Mouse (Mus musculus): ENCODE measurements around the gene Mov10.
"Not testable (repeated sequence)": the region's sequence is repeated elsewhere in the genome, so short reads cannot be mapped to it uniquely, and the experiment has no call there.

Gene Mov10

DNA sequence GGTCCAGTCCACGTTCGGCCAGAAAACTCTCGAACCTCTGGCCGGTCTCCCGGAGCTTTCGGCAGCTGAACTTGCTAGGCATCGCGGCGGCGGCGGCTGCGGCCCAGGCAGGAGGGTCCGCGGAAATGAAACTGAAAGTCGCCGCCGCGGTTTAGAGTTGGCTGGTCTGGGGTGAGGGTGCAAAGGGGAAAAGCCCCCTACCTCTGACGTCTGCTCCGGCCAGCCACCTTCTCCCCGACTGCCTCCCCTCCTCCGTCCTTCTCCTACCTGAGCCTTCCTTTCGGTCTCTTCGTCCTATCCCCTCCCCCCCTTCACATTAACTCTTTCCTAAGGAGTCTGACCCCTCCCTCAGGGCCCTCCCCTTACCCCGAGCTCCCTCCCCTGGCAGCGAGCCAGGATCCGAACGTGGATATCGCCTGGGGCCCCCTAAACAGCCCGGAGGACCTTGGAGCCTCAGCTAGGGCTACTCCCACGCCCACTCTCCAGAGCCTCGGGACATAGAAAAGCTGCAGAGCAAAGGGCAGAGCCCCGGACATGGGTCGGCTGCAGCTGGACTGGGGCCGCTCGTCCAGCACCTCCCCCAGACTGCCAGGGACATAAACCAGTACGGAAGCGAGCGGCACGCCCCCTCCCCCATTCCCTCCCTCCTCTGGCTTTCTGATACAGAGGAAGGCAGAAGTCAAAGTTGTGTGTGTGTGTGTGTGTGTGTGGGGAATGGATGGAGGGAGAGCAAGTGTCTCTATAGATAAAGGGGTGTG lies at the start of gene Mov10:
Gene Mov10, minus strand, starts transcription at position 573 of the 758 bp plus-strand sequence.
- DNase-seq, result peak; percentile 84

DNA sequence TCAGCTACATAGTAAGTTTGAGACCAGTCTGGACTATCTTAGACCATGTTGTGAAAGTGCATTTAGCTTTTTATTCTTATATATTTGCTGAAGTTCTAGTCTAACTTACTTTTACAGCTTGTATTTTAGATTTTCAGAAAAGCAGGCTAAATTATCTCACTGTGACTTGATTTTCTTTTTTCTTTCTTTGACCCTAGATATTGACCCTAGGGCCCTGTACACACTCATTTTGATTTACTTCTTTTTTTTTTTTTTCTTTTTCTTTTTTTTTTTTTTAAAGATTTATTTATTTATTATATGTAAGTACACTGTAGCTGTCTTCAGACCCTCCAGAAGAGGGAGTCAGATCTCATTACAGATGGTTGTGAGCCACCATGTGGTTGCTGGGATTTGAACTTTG lies 48.3 kb upstream of the Mov10 start:
- not testable (repeated sequence) for DNase-seq

GRCm38 (mm10) chr3:104865341-104865788 lies 47.0 kb upstream of the Mov10 start:
- DNase-seq, result no peak

- peak; percentile 89 for DNase-seq
Measured at GRCm38 (mm10) chr3:104864651-104865340, 46.4 kb upstream of the Mov10 start.

DNA sequence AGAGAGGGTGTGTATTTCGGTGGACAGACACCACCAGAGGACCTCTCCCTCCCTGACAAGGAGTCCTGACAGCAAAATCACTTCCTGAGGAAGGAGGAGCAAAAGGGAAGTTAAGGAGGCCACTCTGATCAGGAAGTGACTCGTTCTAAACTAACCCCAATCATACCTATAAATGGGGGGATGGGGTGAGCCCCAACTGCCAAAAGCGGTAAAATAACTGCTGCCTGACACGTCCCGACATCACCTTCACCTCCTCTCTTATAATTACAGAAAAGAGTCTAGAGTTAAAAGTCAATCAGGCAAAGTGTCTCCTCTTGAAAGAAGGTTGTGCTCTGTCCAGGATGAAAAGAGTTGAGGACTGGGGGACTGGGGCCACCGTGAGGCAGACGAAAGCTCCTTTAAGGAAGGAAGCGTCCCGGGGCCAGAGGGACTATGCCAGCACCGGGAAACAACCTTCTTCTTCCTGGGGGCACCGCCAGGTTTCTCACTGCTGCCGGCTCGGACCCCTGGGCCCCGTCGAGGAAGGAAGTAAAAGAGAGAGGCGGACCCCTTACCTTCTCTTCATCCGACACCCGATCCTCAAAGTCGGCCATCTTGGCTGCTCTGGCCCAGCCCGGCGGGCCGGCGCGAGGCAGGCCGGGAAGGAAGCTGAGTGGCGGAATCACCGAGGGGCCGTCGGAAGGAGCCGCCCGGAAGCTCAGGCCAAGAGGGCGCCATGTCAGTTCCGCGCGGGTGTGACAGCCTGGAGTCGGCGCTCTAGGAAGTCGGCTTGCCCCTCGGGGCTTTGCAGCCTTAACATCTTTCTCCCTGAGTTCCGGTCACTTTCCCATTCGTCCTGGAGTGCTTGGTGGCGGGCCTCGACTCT lies 45.7 kb upstream of the Mov10 start, which contains the start of the genes St7l and Capza1:
Gene St7l, plus strand, starts transcription at position 220 of the 865 bp plus-strand sequence.
Gene Capza1, minus strand, starts transcription at position 720 of the 865 bp plus-strand sequence.
- peak; percentile 90 for DNase-seq

GRCm38 (mm10) chr3:104858560-104858959 lies 40.2 kb upstream of the Mov10 start:
- no peak for DNase-seq

- no peak for DNase-seq
Measured at GRCm38 (mm10) chr3:104856106-104856505, 37.7 kb upstream of the Mov10 start.

DNA sequence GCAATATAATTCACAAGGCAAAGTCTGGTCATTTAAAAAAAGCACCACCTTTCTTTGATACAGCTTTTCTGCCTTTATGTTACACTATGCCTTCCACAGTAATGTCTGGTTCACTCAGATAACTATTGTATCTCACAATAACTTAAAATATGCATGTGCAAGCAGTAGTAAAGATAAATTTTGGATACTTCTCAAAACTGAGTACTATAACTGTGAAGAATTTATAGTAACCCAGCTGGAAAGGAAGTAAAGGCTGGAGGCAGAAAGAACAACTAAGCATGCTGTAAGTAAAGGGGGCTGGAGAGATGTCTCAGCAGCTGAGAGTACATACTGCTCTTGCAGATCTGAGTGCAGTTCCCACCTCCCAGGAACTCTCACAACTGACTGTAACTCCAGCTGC lies 36.5 kb upstream of the Mov10 start:
- no peak for DNase-seq

GRCm38 (mm10) chr3:104854465-104854864 lies 36.1 kb upstream of the Mov10 start:
- no peak for DNase-seq

GRCm38 (mm10) chr3:104846601-104847000 lies 28.2 kb upstream of the Mov10 start:
- no peak for DNase-seq

DNA sequence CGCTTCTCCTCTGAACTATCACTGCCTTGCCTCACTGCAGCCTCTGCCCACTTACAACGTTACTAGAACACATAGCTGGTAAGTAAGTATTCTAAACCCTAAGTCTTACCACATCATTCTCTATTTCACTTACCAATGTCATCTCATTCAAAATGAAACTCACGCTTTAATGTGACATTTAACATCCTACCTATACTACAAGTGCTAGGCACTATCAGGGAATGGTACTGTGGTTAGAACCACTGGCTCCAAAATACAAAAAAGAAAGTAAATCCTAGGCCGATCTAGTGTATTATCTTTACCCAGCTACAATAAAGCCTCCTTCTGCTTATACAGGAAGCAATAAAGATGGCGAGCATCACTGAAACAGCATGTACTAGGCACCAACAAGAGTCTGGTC lies 22.7 kb upstream of the Mov10 start:
- no peak for DNase-seq

DNA sequence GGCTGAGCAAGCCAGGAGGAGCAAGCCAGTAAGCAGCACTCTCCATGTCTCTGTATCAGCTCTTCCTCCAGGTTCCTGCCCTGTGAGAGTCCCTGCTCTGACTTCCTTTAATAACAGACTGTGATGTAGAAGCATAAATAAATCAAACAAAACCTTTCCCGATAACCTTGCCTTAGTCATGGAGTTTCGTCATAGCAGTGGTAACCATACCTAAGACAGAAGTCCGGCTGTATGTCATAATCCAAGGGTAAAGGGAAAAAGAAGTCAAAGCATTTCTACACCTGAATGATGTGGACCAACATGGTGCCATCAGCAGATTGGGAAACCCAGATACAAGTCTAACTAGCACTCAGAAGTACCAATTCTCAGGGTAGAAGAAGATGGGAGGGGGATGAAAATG lies 17.4 kb upstream of the Mov10 start:
- DNase-seq, result no peak

- DNase-seq, result no peak
Measured at GRCm38 (mm10) chr3:104822413-104822812, 4.0 kb upstream of the Mov10 start.

DNA sequence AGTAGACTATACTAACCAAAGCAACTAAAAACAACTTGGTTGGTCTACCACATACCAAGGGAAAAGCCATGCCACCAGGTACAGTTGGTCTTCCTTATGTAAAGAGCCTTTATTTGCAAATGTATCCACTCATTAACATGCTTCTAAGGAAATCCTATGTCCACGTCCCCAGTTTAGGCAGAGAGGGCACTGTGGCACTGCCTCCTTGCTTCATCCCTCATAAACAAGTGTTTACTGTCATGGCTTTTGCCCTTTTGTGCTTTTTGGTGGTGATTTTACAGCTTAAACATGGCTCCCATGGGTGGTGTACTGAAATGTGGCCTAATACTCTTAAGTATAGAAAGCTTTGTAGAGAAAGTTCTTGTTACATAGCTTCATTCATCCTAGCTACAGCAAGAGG lies 2.1 kb upstream of the Mov10 start:
- no peak for DNase-seq

DNA sequence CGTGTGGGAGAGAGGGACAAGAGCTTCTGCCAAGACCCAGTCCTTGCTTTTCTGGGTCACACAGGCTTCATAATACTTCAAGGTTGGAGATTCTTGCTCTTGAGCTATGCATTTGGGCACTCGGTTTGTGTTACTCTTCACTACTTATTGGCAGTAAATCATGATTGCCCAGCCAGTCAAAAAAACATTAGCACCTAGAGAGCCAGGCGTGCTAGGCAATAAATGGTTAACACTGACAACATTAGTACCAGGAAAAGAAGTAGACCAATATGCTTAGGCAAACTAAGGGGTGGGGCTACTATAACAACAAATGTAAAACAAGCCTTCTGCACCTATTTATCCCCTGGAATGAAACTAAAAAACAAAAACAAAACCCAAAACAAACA lies 379 bp upstream of the Mov10 start:
- no peak for DNase-seq

DNA sequence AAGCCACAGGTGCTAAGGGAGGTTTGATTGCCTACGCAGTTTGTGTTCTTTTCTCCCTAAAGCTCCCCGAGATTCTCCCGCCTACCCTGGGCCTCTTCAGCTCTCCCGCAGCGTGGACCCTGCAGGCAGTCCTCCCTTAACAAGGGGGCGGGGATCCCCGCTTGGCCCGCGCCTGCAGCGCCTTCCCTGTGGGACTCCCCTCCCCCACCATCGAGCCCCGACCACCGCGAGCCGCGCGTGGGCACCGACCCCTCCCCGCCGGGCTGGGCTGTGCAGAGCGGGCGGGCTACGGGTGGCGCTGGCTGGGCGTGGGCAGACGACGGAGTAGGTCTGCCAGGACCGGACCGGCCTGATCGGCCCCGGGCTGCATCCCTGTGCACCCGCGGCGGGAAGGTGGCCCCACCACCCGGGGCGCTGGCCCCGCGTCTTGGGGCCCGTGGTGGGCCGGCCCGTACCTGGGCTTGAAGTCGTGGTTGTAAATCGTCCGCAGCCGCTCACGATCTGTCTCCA lies 827 bp downstream of the Mov10 start:
- peak; percentile 81 for DNase-seq

DNA sequence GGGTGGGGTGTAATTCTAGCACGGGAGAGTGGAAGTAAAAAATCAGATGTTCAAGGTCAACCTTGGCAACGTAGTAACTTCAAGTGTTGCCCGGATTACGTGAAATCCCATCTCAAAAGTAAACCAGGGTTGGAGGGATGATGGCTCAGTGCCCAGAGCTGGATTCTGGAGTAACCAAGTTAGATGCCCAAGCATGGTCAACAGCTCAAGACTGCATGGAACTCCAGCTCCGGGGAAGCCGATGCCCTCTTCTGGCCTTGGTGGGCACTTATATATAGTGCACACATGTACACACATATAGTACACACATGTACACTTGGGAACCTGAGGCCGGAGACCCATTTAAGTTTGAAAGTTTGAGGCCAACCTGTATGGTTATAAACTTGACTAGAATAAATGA lies 2.2 kb downstream of the Mov10 start:
- DNase-seq, result no peak

- no peak for DNase-seq
Measured at GRCm38 (mm10) chr3:104815346-104815745, 3.0 kb downstream of the Mov10 start.

DNA sequence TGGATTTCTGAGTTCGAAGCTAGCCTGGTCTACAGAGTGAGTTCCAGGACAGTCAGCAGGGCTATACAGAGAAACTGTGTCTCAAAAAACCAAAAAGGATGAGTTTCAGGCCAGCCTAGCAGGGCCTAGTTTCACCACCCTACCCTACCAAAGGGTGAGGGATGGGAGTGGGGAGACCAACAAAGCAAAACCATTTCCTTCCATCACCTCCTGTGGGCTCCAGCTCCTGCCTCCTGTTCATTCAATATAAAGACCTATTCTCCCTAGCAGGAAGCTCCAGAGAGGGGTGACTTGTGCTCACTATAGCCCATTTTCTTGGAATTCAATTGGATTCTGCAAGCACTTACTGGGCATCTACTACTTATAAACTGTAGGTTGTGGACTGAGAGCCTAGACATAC lies 3.6 kb downstream of the Mov10 start:
- DNase-seq, result no peak

DNA sequence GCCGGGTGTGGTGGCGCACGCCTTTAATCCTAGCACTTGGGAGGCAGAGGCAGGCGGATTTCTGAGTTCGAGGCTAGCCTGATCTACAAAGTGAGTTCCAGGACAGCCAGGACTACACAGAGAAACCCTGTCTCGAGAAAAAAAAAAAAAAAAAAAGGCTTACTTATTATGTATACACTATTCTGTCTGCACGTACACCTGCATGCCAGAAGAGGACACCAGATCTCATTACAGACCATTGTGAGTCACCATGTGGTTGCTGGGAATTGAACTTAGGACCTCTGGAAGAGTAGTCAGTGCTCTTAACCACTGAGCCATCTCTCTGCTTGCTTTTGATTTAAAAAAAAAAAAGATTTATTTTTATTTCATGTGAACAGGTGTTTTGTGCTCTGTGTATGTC lies 5.1 kb downstream of the Mov10 start:
- not testable (repeated sequence) for DNase-seq

DNA sequence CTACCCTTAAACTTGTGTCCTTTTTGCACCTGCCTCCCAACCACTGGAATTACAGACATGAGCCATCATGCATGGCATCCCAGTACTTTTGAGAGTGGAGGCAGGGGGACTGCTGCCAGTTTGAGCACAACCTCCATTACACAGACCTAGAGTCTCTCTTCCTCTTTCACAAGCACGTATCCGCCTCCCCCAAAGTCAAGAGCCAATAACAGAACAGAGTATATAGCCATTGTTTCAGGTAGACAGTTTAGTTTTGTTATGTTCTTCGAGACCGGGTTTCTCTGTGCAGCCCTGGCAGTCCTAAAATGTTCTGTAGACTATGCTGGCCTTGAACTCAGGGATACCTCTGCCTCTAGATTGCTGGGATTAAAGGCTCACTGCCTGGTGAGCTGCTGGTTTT lies 6.1 kb downstream of the Mov10 start:
- DNase-seq, result no peak

GRCm38 (mm10) chr3:104811752-104812151 lies 6.6 kb downstream of the Mov10 start:
- DNase-seq, result no peak

GRCm38 (mm10) chr3:104805539-104805938 lies 12.8 kb downstream of the Mov10 start:
- DNase-seq, result no peak

Data from thymus, postnatal 4 days (tissue).